Mouse (Mus musculus) retina, adult 2 months (tissue): ENCODE measurements around the gene Ryr3.
"Not testable (repeated sequence)": the region's sequence is repeated elsewhere in the genome, so short reads cannot be mapped to it uniquely, and the experiment has no call there.

ENCODE experiments used
- DNase-seq: peaks from one replicate; pipeline ENCODE4 v3.0.0-alpha.2; 2012; ENCODE audit warnings: low read depth, low spot score

Gene Ryr3

DNA sequence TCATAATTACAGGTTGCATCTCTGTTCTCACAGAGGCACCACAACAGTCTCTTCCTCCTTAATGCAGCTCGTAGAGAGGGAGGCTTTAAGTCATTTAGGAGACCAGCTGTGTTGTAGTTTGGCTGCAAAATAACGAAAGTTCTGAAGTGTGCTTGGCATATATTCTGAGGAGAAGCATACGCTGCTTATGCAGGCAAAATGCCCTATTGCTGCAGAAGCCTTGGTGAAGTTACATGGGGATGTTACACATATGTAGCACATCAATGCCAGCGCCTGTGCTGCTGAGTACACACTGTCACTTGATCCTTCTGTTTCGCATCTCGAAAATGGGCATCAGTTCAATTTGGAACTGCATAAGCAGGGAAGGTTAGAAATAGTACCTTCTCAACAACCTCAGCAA lies 112.3 kb downstream of the Ryr3 start:
- DNase-seq, result no peak

DNA sequence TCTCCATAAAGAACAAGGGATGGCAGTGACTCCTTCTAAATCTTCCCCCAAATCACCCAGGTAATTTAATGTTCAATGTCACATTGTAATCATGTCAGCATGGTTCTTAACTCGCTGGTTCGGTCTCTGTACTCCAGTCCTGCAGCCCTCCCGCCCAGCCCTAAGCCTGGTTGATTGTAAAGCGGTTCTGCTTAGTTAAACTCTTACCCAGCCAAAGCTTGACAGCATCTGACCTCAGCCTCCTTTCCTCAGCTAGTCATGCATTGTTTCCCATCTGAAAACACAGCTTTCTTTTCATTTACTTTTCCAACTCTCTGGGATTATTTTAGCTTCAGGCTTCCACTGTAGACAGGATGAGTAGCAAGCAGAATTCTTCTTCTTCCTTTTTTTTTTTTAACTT lies 121.7 kb downstream of the Ryr3 start:
- DNase-seq, result no peak

DNA sequence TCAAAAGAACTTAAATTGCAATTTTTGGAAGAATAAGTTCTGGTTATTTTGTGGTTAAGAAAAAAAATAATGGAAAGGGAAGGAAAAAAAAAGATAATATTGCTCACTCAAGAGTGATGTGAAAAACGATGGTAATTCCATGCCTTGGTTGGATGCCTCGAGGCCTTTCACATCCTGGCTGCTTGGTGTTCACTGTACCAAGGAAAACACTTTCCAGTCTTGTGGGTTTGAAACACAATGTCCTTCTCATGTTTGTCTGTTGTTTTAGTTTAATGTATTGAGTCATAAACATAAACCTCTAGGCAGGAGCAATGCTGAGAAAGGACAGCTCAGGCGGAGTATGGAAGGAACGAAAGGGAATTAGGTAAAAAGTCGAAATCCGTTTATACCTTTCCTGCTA lies 122.8 kb downstream of the Ryr3 start:
- no peak for DNase-seq

DNA sequence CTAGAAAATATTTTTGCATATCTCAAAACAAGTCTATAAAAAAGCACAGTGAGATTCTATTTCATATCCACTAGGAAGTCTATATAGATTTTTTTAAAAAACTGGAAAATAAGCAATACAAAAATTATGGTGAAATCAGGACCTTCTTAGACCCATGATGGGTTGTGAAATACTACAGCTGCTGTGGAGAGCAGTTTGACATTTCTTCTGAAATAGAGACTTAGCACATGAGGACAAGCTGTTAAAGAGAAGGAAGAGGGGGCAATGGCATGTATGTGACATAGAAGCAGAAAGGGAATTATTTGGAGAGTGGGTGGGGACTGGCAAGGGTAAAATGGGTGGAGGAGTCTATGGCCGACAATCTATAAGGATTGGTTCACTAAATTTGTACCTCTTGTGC lies 124.1 kb downstream of the Ryr3 start:
- DNase-seq, result no peak

DNA sequence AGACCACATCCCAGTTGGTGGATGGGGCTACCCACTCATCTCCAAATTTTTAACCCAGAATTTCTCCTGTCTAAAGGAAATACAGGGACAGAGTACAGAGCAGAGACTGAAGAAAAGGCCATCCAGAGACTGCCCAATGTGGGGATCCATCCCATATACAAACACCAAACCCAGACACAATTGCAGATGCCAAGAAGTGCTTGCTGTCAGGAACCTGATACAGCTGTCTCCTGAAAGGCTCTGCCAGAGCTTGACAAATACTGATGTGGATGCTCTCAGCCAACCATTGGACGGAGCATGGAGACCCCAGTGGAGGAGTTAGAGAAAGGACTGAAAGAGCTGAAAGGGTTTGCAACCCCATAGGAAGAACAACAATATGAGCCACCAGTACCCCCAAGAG lies 125.6 kb downstream of the Ryr3 start:
- DNase-seq, result not testable (repeated sequence)

DNA sequence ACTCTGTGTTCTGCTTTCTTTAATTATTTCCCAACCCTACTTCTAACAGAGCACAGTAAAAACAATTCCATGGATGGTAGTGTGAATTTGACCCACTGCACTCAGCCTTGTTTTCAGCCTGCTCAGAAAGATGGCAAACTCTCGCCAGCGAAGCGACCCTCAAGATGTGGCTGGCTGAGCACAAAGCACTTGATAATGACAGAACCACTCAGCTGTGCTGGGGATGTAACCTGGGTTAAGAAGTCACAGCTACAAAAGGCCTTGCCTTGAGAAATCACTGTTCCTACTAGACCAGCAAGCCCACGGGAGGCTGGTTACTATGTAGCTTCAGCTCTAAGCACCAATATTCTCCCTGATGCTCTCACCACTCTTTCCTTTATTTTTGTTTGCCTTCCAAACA lies 140.5 kb downstream of the Ryr3 start:
- DNase-seq, result no peak

DNA sequence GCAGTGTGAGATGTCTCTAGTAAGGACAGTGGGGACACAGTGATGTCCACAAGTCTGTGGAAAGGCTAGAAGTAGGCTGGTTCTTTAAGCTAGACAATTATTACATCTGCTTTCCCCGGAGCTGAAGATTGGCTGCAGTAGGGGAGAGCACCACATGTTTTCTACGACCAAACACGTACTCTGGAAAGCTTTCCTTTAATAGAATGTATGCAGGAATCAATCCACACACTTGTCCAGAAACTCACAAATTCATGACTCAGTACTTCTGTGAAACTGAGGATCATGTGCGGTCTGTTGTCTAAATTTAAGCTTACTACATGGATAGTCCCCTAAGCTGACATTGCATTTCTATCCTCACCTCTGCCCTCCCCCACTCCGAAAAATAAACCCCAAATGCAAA lies 157.5 kb downstream of the Ryr3 start:
- DNase-seq, result no peak

DNA sequence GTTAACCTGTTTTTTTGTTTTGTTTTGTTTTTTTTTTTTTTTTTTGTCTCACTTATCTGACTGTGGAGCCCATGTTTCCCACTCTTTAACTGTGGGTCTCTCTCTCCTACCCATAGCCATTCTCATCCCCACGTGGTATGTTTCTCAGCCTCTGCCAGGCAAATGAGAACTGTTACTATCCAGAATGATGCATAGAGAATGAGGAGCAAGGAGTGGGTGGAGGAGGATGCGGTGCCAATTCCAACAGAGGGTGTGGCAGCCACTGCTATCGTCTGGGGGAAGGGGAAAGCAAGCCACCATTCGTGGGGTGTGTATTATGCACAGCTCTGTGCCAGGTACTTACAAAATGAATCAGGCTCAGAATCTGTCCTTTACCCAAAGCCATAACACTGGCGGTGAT lies 158.0 kb downstream of the Ryr3 start:
- DNase-seq, result no peak

DNA sequence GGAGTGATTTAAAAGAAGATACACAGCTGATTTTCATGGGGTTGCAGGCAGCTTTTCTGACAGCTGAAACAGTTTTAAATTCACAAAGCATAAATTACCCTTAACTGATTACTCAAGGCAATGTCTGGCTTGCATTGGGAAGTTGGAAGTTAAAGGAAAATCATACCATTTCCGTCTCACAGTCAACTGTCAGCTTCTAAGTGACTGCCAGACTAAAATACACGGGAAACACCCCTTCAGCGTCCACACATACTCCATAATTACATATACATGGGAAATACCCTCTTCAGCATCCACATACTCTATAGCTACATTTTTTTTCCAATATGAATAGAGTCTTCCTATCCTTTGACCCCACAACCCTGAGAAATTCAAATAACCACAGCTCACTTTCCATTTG lies 158.8 kb downstream of the Ryr3 start:
- no peak for DNase-seq

DNA sequence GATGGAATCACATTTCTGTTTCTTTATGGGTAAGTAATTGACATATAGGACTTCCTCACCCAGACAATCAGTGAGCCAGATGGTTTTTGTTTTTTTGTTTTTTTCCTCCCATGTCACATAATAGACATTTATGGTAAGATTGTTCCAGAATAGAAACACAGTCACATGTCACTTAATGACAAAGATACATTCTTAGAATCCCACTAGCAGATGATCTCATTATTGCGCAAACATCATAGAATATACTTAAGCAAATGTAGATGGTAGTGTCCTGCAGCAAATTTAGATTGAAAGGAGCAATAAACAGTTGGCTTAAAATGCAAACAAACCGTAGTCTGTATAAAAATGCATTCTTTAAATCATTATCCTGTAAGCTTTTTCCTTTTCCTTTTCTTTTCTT lies 161.3 kb downstream of the Ryr3 start:
- DNase-seq, result no peak

DNA sequence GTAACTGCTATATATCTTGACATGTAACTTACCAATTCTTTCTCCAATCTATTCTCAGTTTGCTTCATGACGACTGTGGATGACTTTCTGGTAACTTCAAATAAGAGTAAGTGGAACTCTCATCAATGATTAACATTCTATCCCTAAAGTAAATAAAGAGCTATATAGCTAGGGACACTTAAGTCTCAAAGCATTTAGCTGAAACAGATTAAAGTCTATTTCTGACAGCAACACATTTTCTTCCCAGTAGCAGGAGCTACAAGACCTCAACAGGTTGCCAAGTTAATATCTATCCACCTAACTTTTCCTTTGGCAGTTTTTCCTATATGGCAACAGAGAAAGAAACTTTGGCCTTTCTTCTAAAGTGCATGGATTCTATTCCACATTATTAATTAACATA lies 167.1 kb downstream of the Ryr3 start:
- DNase-seq, result no peak

DNA sequence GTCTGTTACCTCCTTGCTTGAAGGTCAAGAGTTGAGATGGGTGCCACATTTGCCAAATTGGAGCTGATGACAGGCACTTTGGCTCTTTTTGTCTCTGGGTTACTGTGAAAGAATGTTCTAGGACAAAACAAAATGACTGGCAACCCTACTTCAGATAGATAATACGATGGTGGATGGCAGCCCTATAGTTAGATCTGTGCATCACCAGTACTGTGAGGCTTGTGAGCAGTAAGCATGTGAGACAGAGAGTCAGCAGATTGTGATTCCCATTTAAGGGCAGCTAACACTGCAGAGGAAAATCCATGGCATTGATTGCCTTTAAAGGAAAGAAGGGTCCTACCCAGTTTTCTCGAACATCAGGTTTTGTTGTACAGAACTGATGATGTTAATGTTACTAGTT lies 180.3 kb downstream of the Ryr3 start:
- no peak for DNase-seq

DNA sequence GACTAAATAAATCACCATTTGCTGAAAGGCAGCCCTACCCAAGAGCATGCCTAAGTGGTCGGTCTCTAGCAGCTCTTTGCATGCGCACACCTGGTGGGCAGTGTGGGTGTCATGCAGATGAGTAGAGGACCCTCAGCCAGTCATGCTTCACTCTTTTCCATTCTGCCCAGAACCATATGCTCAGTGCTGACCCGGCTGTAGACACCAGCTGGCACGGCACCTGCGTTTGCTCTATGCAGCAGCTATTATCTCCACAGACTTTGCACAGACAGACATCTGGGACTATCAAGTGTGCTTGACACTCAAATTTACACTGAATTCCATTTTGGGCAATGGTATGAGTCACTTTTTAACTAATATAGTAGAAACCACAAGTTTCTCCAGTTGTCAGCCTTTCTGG lies 186.2 kb downstream of the Ryr3 start:
- DNase-seq, result no peak

DNA sequence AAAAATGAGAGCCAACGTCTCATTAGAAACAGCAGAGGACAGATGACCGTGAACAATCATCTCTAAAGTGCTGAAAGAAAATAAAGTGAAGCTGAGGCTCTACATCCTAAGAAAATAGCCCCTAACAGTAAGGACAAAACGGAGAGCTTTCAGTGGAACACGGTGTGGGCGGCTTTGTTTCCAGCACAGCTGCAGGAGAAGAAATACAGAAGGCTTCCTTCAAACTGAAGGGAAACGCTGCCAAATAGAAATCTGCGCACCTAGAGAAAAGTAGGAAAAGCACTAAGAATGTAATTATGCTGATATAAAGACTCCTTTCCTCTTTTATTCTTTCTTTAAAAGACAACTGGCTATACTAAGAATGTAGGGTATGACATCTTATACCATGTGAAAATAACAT lies 197.0 kb downstream of the Ryr3 start:
- DNase-seq, result no peak

DNA sequence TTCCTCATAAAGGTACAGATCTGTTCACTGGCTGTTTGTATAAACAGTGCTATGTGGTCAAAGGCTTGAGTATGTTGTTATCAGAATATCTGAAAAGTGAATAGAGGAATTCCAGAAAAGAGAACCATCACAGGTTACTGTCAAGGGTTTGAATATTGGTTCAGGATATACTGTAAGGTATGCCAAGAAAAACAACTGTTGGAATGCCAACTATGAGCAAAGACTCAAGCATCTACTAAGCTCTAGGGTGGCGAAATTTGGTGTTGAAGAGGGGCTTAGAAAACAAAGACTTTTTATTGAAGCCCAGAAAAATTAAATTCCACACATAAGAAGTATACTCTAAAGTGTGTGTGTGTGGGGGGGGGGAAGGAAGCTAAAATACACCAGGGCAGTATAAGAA lies 198.6 kb downstream of the Ryr3 start:
- DNase-seq, result no peak

DNA sequence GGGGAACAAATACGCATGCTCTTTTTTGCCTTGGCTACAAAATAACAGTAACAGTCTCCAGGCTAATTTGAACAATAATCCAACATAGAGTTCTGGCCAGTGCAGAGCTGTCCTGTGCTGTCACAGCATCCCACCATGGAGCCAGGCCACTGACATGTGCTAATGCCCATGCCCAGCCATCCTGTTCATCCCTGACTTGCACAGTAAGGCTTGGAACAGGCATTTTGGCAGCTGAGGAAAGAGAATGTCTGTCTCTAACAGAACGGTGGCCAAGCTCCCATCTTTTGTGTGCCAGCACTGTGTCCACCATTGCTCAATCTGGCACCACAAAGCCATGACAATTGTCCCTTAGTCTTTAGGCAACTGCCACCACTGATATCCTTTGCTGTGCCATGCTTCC lies 200.7 kb downstream of the Ryr3 start:
- DNase-seq, result no peak

DNA sequence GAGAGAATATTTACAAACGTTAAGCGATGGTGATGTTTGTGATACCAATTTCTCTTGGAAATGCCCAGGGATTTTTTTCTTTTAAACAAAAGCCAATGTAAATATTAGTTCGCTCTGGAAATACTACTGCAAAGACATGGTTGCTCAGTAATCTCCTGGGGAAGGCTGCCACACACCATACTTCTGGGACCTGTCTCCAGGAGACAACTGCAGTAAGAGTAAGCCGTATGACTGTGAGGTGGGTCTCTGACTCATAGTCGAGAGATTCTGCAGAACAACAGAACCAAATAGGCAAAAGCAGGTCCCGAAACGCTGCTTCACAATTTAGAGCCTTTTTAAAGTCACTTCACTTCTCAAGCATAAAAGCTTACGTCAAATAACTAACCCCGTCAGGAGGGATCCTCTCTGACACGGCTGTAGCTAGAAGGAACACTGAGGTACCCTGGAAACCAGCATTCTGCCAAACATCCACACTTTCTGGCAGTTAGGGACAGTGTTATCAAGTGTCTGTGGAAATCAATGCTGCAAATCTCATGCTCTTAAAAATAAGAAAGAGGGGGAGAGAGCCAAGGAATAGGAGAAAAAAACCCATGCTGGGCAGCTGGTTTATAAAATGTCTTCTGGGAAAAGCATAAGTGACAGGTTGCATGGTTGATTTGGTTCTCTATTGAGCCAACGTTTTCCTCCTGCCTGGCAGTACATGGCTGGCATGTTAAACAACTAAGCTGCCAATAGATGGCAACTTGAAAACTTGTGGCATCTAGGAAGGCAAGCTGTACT lies 207.7 kb downstream of the Ryr3 start:
- DNase-seq, result no peak

DNA sequence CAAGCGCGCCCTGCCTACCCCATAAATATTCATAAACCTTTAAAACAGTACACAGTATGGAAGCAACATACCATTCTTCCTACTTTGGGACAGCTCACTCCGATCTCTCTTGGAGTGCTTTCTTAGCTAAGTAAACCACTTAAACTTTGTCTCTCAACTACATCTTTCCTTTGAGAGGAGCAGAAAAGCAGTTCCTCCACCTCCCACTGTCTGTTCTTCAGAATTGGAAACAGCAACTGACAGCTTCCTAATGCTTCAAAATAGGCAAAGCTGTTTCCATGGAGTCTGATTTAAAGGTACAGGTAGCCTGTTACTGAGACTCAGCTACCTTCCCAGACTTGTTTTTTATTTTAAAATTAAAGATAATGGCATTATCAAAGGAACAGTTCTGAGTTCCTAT lies 218.4 kb downstream of the Ryr3 start:
- no peak for DNase-seq

DNA sequence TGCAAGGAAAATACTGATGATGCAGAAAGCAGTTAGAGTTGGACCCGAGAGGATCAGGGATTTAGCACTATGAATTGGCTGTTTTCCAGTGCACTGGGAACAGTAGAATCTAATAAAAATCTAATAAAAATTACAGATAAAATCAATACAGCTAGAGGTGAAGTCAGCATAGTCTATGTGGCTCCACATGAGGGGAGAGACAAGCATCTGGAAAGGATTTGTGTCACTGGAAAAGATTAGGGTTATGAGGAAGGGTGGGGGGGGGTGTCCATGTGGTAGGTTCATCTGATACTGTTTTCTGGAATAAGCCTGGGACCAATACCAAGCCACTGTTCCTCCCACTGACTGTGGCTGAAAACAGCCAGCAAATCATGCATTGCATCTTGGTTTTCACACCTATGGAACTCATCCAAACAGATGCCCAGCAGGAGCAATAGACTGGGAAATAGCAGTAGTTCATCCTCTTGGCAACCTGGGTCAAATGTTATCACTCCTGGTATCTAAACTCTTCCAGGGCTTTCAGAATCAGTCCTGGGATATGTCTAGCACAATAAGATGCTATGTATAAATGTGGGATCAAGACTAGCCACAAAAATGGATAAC lies 233.9 kb downstream of the Ryr3 start:
- peak; percentile 4 for DNase-seq

DNA sequence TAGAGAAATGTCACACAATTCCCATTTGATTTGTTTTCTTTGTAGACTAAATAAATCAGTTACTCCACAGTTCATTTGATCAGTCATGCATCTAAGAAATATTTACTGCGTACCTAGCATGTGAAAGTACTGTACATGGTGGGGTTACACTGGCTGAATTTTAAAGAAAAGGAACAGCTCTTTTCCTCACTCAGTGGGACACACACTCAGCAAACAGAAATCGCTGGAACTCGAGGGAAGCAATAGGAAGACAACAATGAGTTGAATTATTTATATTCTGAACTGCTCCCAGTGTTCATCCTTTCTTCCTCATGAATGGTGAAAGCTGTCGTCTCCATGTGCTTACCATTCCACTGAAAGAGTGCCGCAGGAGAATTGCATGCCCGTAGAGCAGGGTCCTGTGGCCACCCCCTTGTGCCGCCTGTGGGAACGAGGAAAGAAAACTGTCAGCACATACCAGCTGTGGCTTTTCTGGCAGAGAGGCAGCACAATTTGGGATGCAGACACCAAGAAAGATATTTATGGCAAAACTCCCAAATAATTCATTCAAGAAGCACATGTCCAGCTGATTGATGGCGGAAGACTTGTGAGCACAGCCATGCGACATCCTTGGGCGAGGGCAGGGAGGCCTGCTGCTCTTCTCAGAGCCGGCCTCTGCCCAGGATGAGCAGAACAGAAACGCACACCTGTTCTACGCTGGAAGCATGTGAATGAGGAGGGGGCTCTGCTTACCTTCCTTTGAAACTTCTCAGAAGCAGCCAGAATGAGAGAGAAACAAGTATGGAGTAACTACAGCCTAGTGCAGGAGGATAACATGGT lies 249.9 kb downstream of the Ryr3 start:
- no peak for DNase-seq

DNA sequence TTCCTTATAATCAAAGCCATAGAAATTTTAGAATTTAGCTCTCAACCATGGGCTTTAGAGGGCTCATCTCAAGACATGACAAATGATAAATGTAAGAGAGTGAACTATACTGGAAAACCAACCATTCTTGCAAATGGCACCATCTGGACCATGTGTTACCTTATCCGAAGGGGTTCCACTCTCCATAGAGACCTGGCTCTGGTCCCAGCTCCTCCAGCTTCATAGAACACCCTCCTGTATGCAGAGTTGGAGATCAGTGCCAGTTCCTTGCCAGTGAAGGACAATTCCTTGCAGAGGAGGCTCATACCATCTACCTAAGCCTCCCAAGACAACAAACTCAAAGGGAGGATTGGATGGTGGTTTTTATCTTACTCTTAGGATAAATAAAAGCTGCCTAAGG lies 268.0 kb downstream of the Ryr3 start:
- no peak for DNase-seq

DNA sequence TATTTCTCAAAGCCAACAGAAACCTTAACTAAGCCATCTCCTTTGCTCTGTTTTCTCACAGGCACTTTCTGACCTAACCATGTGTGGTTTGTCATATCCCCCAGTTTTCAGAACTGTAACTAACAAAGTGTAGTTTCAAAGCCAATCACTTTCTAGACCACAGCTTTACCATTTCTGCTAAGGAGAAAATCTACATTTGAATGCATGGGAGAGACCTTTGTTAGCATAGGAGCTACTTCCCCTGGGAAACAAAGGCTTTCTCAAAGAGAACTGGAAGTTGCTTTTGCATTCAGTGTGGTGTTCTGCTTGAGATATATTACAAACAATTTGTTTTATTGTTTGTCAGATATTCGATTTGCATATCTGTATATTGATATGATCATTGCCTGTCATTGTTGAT lies 285.1 kb downstream of the Ryr3 start:
- no peak for DNase-seq

DNA sequence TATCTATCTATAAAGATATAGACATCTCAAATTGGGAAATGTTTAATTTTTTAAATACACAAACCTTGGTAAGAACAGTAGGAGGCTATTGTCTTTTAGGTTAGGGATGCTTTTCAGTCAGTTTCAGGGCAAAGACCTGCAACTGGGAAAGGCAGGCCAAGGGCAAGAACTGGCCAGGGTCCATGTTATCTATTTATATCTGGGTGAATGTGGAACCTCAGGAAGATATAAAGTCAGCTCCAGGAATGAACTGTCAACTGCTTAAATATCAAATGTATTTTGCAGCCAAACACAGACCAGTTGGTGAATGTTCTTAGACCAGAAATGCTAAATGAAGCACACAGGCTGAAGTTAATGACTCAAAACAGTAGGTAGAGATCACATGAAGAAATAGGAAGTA lies 303.1 kb downstream of the Ryr3 start:
- no peak for DNase-seq
